Mouse (Mus musculus) gastrocnemius, postnatal 10 days (tissue): Measurements from ENCODE around the gene Spc24. TPM values are rescaled to one million over a fixed set of nuclear protein-coding genes. Genes with fewer than 3 reads are reported as not detected.
"Not testable (repeated sequence)": the region's sequence is repeated elsewhere in the genome, so short reads cannot be mapped to it uniquely, and the experiment has no call there.

Experiments
- DNase-seq: peaks from one replicate; pipeline ENCODE4 v3.0.0; 2021; ENCODE audit warnings: mixed read lengths
- total RNA-seq, 2 experiments: library from RNA; stranded (reverse); gene quantifications; 2 replicates each; pipeline ENCODE4 v1.2.3; 2021

Gene Spc24
- total RNA-seq, 2 experiments from 2014 or later = 6.1 to 7.3 TPM

DNA sequence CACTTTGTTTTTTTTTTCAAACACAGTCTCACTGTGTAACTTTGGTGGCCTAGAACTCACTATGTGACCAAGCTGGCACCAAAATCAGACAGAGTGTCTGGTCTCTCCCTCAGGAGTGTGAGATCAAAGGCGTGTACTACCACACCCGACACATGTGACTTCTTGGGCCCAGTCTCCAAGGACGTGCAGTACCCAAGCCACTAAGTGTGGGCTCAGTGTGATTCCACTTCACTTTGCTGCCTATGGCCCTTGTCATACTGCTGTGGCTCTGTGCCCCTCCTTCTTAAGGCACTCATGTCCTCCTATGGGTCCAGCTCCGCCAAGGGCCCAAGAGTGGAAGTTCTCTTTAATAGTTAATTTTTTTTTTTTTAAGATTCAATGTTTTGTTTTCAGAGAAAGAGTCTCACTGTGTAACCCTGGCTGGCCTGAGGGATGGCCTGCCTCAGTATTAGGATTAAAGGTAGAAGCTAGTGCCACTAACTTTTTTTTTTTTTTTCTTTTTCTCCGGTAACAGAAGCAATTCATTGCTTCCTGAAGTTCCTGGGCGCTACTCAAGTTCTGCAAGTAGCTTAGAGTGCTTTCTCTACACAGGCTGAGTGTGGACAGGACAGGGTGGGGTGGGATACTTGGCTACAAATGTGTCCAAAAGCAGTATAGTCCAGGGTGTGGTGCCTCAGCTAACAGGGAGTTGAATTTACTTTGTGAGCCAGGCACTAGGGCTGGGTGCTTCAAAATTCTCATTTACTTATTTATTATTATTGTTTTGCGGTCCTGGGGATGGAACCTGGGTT, 24.6 kb upstream of the Spc24 start:
- no peak for DNase-seq

DNA sequence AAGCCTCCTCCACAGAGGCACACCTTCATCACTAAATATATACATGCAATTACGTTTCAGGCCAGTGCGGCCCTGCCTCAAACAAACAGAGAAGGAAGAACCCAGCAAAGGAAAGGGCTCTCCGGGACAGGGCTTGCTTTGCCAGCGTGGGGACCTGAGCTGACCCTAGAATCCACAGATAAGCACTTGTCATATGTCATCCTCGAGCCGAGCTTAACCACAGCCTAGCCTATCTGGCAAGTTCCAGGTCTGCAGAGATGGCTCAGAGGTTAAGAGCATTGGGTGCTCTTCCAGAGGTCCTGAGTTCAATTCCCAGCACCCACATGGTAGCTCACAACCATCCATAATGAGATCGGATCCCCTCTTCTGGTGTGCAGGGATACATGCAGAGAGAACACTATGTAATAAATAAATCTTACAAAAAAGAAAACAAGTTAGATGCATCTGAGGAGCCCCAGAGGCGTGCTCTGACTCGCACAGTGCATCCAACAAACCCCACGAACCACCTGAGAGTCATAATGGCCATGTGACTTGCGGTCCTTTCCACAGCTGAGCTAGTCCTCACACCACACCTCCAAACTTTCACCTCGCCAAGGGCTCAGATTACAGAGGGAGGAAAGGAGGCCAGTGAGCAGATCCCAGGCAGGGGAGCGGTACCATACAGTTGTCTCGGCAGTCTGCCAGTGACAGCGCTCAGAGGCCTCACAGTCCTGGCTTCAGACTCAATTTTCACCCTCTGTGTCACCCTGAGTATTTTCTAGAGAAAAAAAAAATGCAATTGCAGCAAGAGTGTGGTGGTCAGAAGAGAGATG, 21.8 kb upstream of the Spc24 start:
- DNase-seq = peak; percentile 68

DNA sequence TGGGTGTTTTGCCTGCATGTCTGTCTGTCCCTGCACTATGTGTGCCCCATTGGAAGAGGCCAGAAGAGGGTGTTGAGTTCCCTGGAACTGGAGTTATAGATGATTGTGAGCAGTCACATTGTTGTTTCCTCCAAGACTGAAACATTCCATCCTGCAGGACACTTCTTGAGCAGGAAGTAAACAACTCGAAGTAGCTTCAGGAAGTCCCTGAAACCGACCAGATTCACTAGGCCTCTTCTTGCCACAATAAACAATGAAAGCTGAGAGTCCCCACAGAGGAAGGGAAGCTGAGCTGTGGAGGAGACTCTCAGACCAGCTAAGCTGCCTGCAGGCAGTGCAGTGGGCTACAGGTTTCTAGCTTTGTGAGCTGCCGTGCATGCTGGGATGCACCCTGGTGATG, 17.6 kb upstream of the Spc24 start:
- no peak for DNase-seq

DNA sequence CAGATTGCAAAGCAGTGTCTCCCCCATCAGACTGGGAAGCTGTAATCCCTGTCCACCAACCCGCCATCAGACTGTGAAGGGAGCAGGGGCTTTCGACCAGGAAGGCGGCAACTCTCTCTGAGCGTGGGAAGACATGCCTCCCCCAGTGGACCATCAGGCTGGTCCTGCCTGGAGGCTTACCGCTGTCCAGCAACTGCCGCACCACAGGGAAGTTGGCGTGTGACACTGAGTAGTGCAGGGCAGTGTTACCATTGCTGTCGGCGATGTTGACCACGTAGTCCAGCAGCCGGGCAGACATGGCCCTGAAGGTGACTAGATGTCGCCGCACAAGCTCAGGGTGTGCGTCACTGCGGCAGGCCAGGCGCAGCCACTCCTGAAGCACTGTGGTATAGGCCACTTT, 14.2 kb upstream of the Spc24 start:
- DNase-seq = no peak

DNA sequence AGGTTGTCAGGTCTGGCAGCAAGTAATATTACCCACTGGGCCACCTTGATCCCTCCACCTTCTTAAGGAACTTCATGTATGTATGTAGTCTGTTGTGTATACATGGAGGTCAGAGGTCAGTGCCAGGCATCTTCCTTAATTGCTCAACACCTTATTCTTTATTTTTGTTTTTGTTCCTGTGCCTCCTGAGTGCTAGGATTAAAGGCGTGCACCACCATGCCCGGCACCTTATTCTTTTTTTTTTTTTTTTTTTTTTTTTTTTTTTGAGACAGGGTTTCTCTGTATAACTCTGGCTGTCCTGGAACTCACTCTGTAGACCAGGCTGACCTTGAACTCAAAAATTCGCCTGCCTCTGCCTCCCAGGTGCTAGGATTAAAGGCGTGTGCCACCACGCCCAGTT, 13.3 kb upstream of the Spc24 start:
- DNase-seq = not testable (repeated sequence)

DNA sequence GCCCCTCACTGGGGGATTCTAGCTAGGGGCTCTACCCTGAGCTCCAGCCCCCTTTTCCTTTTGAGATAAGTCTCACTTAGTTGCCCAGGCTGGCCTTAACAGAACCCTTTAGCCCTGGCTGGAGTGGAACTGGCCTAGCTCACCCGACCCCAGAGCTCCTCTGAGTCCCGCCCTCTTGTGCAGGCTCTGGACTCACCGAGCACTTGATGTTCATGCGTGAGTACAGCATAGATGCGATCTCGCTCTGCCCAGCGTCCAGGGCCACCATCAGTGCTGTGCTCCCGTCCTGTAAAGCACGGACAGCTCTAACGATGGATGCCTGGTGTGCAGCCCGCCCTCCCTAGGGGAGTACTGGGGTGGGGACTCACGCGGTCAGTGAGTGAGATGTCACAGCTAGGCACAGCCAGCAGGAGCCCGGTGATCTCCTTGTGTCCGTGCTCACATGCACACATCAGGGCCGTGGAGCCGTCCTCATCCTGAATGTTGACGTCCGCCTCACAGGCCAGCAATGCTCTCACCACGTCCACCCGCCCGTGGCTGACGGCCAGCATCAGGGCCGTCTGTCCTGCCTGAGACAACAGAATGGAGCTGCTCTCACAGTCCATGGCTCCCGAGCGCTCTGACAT, 9.6 kb upstream of the Spc24 start:
- DNase-seq = peak; percentile 38

DNA sequence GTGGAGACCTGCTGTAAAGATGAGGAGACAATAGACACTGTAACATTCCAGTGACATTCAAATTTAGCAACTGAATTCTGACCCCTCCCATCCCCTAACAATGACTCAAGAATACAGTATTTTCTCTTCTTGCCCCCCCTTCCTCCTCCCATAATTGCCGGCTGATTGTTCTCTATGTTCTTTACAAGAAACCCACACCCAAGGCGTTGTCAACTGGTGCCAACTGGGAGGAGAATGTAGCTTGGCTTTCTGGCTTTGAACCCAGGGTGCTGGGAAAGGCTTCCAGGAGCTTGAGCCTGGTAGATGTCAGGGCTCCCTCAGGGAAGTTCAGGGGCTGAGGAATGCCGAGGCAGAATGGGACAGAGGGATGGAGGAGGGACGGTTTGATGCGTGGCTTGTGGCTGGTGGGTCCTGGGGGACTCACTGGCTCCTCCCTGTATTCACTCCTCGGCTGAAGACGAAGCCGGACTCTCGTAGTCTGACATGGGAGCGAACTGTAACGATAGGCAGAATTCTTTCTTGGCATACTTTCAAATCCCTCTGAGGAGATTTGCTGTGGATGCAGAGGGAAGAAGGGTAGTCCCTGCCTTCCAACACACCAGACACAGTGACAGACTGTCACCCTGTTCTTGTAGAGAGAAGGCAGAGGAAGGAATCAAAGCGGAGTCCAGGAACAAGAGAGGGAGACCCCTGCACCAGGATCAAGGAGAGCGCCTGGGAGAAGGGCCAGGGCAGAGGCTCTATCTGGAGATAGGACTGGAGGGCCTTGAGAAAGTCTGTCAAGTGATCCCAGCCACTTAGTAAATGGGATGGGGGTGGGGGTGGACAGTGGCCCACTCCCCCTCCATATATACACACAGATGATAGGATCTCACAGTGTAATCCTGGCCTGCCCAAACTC, 8.7 kb upstream of the Spc24 start:
- DNase-seq = no peak

DNA sequence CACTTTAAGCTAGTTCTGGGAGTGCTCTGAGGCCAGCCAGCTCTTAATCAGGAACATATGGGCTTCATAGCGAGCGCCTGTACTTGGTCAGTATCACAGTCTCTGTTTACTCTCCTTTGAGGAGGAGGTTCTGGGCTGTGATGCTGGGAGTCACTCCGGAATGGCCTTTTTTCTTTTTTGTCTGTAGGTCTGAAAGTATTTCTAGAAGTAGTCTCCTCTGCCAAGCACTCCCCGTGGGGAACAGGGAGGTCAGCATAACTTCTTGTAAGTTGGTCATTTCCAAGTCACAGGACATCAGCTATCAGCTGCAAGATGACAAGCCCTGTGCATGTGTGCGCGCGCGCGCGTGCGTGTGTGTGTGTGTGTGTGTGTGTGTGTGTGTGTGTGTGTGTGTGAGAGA, 7.8 kb upstream of the Spc24 start:
- DNase-seq = peak; percentile 54

DNA sequence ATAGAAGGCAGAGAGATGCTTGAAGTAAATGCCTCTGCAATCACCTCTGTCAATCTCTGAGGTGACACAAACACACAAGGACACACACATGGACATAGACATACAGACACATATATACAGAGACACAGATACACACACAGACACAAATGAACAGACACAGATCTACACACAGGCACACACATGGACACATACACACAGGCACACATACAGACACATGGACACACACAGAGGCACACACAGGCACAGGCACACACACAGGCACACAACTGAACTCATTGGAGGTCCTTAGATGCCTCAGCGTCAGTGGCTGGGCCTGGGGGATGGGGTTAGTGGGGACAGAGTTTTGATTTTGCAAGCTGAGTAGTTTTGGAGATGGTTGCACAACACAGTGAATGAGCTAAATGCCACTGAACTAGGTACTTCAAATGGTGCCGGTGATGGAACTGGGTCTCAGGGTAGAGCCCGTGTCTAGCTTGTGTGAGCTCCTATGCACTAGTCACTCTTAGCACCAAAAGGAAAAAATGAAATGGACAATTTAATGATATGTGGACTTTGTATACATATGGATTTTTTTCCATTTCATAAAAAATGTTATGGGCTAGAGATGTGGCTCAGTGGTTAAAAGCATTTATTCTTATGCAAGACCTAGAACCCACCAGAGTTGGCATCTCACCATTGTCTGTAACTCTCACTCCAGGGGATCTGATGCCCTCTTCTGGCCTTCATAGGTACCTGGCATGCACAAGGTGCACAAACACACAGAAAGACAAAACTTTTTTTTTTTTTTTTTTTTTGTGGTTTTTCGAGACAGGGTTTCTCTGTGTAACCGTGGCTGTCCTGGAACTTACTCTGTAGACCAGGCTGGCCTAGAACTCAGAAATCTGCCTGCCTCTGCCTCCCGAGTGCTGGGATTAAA, 4.2 kb upstream of the Spc24 start:
- DNase-seq = no peak

DNA sequence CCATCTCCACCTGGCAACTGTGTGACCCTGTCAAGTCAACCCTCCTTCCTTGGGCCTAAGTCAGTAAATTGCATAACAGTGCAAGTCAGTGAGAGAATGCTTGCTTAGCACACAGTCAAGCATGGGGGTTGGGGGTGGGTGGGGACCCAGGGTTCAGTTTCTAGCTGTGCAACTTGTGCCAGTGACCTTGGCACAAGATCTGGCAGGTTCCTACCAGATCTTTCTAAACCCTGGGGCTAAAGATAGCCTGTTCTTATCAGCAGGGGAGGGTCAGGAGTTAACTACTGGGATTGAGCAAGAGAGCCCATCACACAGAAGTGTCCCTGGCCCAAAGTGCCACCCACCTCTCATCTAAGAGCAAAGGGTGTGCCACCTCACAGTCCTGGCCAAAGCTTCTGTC, 2.0 kb upstream of the Spc24 start:
- no peak for DNase-seq

DNA sequence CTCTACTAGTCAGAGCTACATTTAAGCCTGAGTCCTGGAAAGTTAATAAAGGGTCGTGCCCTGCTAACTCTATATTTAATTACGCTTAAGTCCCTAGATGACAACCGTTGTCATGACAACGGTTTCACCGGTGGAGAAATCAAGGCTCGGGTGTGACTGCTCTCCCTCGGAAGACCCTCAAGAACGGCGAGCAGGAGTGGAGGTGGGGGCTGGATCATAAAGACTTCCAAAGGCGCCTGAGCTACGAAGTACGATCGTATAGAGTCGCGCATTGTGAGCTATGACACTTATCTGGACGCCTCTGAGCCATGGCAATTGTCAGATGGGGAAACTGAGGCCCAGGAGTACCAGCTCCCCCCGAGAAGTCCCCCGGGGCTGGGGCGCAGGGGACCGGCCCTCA, 385 bp downstream of the Spc24 start:
- DNase-seq = no peak

DNA sequence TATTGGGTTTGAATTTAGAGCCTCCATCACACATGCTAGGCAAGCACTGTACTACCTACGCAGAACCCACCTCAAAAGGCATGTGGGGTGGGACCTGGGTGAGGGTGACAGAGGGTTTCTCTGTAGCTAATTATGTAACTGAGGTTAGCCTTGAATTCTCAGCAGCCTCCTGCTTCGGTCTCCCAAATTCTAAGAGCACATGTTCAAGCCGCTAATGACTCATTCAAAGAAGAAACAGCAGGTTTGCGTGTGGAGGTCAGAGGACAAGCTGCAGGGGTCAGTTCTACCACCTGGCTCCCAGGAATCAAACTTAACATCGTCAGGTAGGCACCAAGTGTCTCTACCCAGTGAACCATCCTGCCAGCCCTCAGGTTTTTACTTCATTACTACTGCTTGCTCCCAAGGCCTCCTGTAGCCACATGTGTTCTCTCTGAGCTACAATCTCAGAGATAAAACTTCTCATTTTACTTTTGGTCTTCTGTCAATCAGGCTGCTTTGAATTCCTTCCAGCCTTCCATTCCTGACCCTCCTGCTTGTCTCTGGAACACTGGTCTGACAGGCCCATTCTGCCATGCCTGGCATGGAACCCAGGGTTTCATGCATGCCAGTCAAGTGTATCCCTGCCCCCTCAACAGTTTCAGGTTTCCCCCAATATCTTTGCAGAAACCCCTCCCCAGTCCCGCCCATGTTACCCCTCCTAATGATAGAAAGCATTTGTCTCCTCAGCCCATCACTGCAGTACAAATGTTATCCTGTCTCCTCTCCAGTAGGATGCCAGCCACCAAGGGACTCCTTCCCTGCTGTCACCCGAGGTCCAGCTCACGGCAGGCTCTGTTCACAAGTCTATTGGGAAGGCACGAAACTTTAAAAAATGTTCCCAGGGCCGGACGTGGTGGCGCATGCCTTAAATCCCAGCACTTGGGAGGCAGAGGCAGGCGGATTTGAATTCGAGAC, 1.2 kb downstream of the Spc24 start:
- no peak for DNase-seq

DNA sequence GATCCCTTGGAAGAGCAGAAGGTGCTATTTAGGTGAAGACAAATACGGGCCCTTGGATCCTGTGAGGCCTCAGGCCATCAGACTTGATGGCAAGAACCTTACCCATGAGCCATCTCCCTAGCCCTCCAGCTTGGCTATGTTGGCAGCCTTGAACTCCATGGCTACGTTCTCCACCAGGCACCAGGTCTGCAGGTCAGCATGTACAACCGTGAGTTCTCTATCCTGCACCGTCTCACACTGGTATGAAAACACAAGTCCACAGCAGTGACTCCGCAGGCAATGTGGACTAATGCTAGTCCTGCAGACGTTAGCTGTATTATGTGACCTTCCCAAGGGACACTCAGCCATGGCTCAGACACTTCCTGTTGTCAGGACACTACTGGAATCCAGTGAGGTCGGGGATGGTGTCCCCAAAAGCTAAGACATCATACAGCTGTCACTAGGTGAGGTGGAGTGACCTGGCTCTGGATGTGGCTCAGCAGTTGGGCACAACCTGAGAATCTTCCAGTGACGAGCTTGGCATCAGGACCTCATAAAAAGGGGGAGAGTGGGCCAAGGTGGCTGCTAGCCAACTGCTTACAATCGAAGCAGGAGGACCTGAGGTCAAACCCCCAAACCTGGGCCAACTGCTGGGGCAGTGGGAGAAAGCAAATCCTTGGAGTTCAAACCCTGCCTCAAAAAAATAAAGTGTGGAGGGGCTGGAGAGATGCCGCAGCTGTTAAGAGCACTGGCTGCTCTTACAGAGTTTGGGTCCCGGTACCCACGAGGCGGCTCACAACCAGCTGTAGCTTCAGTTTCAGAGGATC, 5.4 kb downstream of the Spc24 start:
- peak; percentile 46 for DNase-seq

DNA sequence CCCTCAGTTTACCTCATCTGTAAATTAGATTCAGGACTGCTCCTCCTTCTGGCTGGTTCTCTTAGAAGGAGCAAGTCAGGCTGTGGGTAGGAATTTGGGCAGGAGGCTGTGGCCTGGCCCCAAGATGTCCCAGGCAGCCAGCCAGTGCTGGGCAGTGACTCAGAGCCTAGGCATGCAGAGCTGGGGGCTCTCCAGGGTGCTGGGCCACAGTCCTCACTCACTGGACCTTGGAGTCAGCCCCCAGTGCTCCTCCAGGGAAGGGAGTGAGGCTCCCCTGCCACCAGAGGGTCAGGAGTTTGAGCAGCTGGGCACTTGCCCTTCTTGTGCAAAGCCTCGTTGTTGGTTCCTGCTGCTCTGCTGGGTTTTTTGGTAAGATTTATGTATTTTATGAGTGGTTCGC, 6.1 kb downstream of the Spc24 start:
- peak; percentile 85 for DNase-seq

DNA sequence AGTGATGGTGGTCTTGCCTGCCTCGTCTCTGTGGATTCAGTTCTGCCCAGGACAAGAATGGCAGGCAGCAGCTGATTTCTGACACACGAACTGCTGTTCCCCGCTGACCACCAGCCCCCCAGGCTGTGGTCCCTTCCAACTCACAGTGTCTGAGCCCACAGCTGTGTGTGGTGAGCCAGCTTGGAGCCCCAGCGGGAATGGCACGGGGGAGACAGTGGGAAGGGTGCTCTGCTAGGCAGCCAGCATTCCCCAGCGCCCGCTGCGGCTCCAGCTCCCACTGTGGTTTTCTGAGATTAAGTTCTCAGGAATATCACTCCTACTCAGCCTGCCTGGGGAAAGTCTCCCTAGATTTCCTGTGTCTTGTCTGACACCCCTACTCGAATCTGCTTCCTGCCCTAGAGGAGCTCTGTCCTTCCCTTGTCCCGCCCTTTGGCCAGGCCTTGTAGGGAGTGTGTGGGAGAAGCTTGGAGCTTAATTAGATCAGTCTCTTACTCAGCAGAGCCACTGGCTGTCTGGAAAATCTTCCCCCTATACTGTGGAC, 7.8 kb downstream of the Spc24 start:
- peak; percentile 41 for DNase-seq

DNA sequence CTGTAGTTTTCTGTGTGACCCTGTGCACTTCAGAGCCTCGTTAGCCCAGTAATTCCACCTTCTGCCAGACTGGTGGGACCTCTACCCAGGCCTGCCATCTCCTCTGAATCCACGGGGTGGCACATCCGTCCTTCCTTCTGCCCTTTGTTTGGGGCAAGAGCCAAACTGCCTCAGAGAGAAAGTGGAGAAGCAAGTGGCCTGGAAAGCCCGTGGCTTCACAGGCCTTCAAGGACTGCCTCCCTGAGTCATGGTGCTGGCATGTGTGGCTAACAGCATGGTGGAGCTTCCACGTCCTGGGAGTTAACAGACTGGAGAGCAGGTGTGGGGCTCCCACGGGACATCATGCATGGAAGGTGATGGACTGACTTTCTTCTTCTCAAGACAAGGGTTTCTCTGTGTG, 8.8 kb downstream of the Spc24 start:
- peak; percentile 49 for DNase-seq

DNA sequence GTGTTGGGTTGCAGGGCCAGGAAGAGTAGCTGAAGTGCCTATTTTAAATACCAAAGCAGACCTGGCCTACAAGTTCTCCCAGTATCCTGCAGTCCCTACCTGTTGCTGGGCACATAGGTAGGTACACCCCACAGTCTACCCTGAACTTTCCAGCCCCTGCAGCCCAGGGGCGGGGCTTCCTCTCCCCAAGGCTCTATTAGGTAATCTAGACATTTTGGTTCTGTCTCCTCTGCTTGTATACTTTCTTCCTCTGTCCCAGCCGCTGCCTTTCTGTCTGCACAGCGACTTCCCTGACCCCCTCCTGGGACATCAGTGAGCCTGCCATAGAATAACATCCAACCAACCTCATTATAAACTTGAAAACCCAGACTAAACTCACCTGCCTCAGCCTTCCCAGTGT, 9.7 kb downstream of the Spc24 start:
- no peak for DNase-seq

DNA sequence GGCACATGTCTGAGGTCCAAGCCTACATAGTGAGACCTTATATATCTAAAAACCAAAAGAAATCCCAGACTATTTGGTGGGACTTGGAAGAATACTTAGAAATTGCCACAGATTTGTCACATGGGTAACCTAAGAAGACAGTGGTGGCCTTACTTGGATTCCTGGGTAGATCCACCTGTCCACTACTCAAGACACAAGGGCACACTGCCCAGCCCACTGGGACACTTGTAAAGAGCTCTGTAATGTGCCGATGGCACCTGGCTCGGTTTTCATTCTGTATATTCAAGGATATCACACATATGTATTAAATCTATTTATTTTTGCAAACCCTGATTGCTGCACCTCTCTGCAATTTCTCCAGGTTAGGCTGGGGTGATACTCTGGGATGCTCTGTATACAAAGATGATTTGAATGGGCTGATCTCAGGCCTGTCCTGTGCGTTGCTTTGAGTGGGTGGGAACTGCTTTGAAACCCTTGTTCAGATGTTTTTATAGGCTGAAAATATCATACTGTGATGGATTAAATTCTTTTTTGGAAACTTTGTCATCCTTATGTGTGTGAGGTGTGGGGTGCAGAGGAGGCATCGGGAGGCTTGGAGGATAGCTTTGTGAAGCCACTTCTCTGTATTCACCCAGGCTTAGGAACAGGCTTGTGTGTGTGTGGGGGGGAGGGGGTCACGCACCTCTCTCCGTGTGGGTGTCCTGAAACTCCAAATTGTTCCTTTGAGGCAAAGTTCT, 10.6 kb downstream of the Spc24 start:
- no peak for DNase-seq
